ENCODE assay signal across 8 mouse cellular contexts in the genomic region with DNA sequence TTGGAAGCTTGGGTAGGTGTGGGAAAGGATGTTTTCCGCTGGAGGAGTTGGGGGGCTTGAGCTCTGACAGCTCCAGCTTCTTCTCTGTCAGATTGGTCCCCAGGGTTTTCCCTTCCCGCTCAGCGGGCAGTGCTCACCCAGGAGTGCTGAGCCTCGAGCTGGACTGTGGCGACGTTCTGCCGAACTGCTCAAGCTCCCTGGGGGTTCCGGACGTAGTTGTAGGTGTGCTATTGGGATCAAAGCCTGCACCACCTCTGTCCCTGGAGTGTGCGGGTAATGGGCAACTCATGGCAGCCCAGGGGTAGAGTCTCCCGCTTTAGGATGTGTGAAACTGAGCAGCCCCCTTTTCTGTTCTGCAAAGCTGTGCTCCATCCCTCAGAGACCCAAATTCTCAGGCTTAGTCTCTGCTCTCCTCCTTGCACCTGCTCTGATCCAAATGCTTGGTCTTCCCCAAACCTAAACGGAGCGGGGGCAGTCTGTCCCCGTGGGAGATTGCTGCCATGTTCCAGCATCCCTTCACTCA. TPM values are rescaled to one million over a fixed set of nuclear protein-coding genes. Genes with fewer than 3 reads are reported as not detected.
DNase-seq lines count a peak whose midpoint lies in the region; ATAC-seq and TF ChIP-seq lines count a peak whose summit lies in the region.

No protein-coding gene starts in this region.

- H3K4me2 ChIP-seq in forebrain, embryonic 12.5 days, result peak overlapping the region; percentile 98
- peak overlapping the region; percentile 96 for H3K4me2 ChIP-seq in neural tube, embryonic 14.5 days (ENCODE audit: low read depth, low read length)

- intact Hi-C loops in left cerebral cortex, postnatal 4 days (cut with DNase I), result loop anchor here (5.0 kb wide), 1 partner anchor 142 kb away; no protein-coding TSS in a partner anchor

- ATAC-seq in forebrain, embryonic 12.5 days (ENCODE audit: low FRiP score), result no peak
- 0 out of 2 replicates have a peak, but pooled peaks have one; percentile 16 for ATAC-seq in neural tube, embryonic 14.5 days (ENCODE audit: low read depth)

- H3K36me3 ChIP-seq in forebrain, embryonic 12.5 days (replicated peaks), result no peaks in the 10 kb centered on the region
- H3K36me3 ChIP-seq in neural tube, embryonic 14.5 days (ENCODE audit: control insufficient read depth, insufficient read depth, low read length), result no peaks in the 10 kb centered on the region

- TF ChIP-seq POLR2A in lung, adult 2 months (IDR thresholded peaks at IDR 0.05; ENCODE audit: borderline replicate concordance, extremely low read depth, low read depth, low read length), result no peak

- H3K9ac ChIP-seq in forebrain, embryonic 12.5 days, result peak overlapping the region; percentile 51; the same call in 1 of the 2 replicates
- peak overlapping the region; percentile 48 for H3K9ac ChIP-seq in neural tube, embryonic 14.5 days (replicated peaks; ENCODE audit: low read depth, low read length)

- DNase-seq in lung, adult 2 months, result no peak
- DNase-seq in lung, postnatal 4 days, result no peak
- DNase-seq in left cerebral cortex, postnatal 4 days, result peak; percentile 9
- DNase-seq in MN1 (ENCODE audit: low spot score), result no peak
- DNase-seq in layer of hippocampus, adult 18-20 months (ENCODE audit: low spot score in 2 of 2), result no peak
- no peak for DNase-seq in kidney, postnatal 25 days

- H3K4me1 ChIP-seq in lung, adult 2 months (ENCODE audit: control insufficient read depth, insufficient read depth, low read length), result no peaks in the 10 kb centered on the region
- H3K4me1 ChIP-seq in forebrain, embryonic 12.5 days, result peaks cover 22% of the 10 kb centered on the region
- H3K4me1 ChIP-seq in neural tube, embryonic 14.5 days (ENCODE audit: control insufficient read depth, insufficient read depth, low read length), result peaks cover 10% of the 10 kb centered on the region

- H3K9me3 ChIP-seq in forebrain, embryonic 12.5 days, result no peaks in the 10 kb centered on the region
- H3K9me3 ChIP-seq in neural tube, embryonic 14.5 days (ENCODE audit: control insufficient read depth, low read length), result no peaks in the 10 kb centered on the region

- 2% methylated on average over 14 of the region's 14 CpGs for WGBS in lung, adult 2 months
- WGBS in forebrain, embryonic 12.5 days, result under 1% methylated on average over 12 of the region's 14 CpGs
- WGBS in neural tube, embryonic 14.5 days, result 2% methylated on average over 14 of the region's 14 CpGs

- H3K27me3 ChIP-seq in forebrain, embryonic 12.5 days, result peaks cover 68% of the 10 kb centered on the region
- H3K27me3 ChIP-seq in neural tube, embryonic 14.5 days (ENCODE audit: control insufficient read depth, insufficient read depth, low read length), result peaks cover 21% of the 10 kb centered on the region

- H3K27ac ChIP-seq in forebrain, embryonic 12.5 days, result no peak overlapping the region
- H3K27ac ChIP-seq in neural tube, embryonic 14.5 days (ENCODE audit: low read depth, low read length), result no peak overlapping the region

- no peak for TF ChIP-seq CTCF in lung, adult 2 months (IDR thresholded peaks at IDR 0.05; ENCODE audit: insufficient read depth, low read length)

- H3K4me3 ChIP-seq in lung, adult 2 months (replicated peaks; ENCODE audit: extremely low read depth, low read depth, low read length), result peak overlapping the region; percentile 77
- peak overlapping the region; percentile 54 for H3K4me3 ChIP-seq in forebrain, embryonic 12.5 days (replicated peaks)
- peak overlapping the region; percentile 47 for H3K4me3 ChIP-seq in neural tube, embryonic 14.5 days (ENCODE audit: low read depth, low read length)

RNA-seq across cellular contexts. Expression of gene Slc24a4, which starts 1.0 kb away (rescaled TPM):
- polyA plus RNA-seq in lung, adult 2 months (2012; rRNA removed), result 20.2 and 25.2 TPM in 2 replicates
- polyA plus RNA-seq in forebrain, embryonic 12.5 days (2016; fragmentation: Nextera tagmentation; extraction: Ambion mirVana), result 0.31 and 0.40 TPM in 2 replicates
- total RNA-seq in left cerebral cortex, postnatal 4 days (2021), result 1 to 10 TPM; 3.7 to 6.8 TPM
- 1.9 and 3.2 TPM in 2 replicates for polyA plus RNA-seq in neural tube, embryonic 14.5 days (2014; fragmentation: Nextera tagmentation; extraction: Ambion mirVana)
- 10 to 100 TPM; 46.6 to 51.9 TPM for total RNA-seq in layer of hippocampus, adult 18-20 months (2021)
